Mouse (Mus musculus) heart, embryonic 16.5 days (tissue): ENCODE data around the gene Papss2. TPM values are rescaled to one million over a fixed set of nuclear protein-coding genes. Genes with fewer than 3 reads are reported as not detected.

Source experiments
- ATAC-seq: fragments of 200-750 bp; cut with Nextera tagmentation; replicated peaks from 2 replicates; pipeline ENCODE4 v1.8.0; 2017; ENCODE audit warnings: moderate number of reproducible peaks; ENCODE audit not compliant: insufficient read depth, low FRiP score; ENCODE audit errors: extremely low read depth
- H3K27ac ChIP-seq: fragments of 300-500 bp; sonication (generic); 2 replicates; pipeline ENCODE4 v1.5.1; 2014; ENCODE audit warnings: mild to moderate bottlenecking, low read length, control low read depth, moderate library complexity
- H3K27me3 ChIP-seq: fragments of 300-500 bp; sonication (generic); 2 replicates; pipeline ENCODE4 v1.6.1; 2014; ENCODE audit warnings: low read length, mixed read lengths; ENCODE audit not compliant: control insufficient read depth, insufficient read depth
- H3K36me3 ChIP-seq: fragments of 300-500 bp; sonication (generic); 2 replicates; pipeline ENCODE4 v1.6.1; 2014; ENCODE audit not compliant: control insufficient read depth, insufficient read depth
- H3K4me1 ChIP-seq: fragments of 300-500 bp; sonication (generic); 2 replicates; pipeline ENCODE4 v1.6.1; 2014; ENCODE audit warnings: low read length, mixed read lengths; ENCODE audit not compliant: control insufficient read depth, insufficient read depth
- H3K4me2 ChIP-seq: fragments of 300-500 bp; sonication (generic); 2 replicates; pipeline ENCODE4 v1.6.1; 2014; ENCODE audit warnings: low read depth, mild to moderate bottlenecking, control low read depth, low read length
- H3K4me3 ChIP-seq: fragments of 300-500 bp; sonication (generic); 2 replicates; pipeline ENCODE4 v1.5.1; 2014; ENCODE audit warnings: mild to moderate bottlenecking, control low read depth, low read length
- H3K9ac ChIP-seq: fragments of 300-500 bp; sonication (generic); 2 replicates; pipeline ENCODE4 v1.6.1; 2014; ENCODE audit warnings: low read length, control low read depth
- H3K9me3 ChIP-seq: fragments of 300-500 bp; sonication (generic); replicated peaks from 2 replicates; pipeline ENCODE4 v1.6.1; 2016; ENCODE audit warnings: low read length; ENCODE audit not compliant: control insufficient read depth
- WGBS: fragments of 180-500 bp; shearing (Covaris S2); extraction: QIAGEN DNeasy Blood & Tissue Kit; methylation state at CpG from one replicate; pipeline ENCODE4 v1.1.7; 2014; 5-methylcytosine and 5-hydroxymethylcytosine counted together
- polyA plus RNA-seq: library from polyadenylated mRNA; unstranded; fragments of >200 nt; fragmentation: Nextera tagmentation; extraction: Ambion mirVana; gene quantifications from 2 replicates; pipeline ENCODE4 v1.2.1, GENCODE M21; 2015

Gene Papss2
- polyA plus RNA-seq, 1 experiment from 2014 or later: 5.8 TPM

- H3K4me1 ChIP-seq: no peaks in the 10 kb centered on the region
- H3K36me3 ChIP-seq: no peaks in the 10 kb centered on the region
- H3K4me3 ChIP-seq: no peak overlapping the region
- no peaks in the 10 kb centered on the region for H3K9me3 ChIP-seq
- no peak overlapping the region for H3K9ac ChIP-seq
- no peak overlapping the region for H3K27ac ChIP-seq
- 78% methylated on average over 15 of the region's 15 CpGs for WGBS
- no peak overlapping the region for H3K4me2 ChIP-seq
- H3K27me3 ChIP-seq: no peaks in the 10 kb centered on the region
- no peak for ATAC-seq
Observed at GRCm38 (mm10) chr19:32620859-32621445, 25.4 kb downstream of the Papss2 start.

DNA sequence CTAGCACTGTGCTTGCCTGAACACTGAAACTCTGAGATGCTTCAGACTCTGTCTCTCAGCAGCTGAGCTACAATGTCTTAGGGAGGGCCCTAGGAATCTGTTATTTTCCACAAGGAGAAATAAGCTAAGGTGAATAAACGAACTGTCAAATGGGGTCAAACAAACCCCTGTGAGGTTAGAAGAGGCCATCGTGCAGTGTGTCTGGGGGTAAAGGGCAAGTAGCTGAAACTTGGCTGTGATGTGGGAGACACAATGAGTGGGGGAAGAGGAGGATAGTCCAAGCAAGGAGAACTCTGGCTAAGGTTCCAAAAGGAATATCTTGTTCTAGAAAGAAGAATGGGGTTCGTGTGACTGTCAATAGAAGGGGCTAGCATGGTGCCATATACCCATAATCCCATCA lies 26.6 kb downstream of the Papss2 start:
- H3K4me1 ChIP-seq: peaks cover 5% of the 10 kb centered on the region; the same call in 1 of the 2 replicates
- no peaks in the 10 kb centered on the region for H3K36me3 ChIP-seq
- H3K27me3 ChIP-seq: no peaks in the 10 kb centered on the region
- no peak overlapping the region for H3K4me2 ChIP-seq
- H3K4me3 ChIP-seq: no peak overlapping the region
- 60% methylated on average over 3 of the region's 3 CpGs for WGBS
- no peak overlapping the region for H3K27ac ChIP-seq
- no peaks in the 10 kb centered on the region for H3K9me3 ChIP-seq
- no peak overlapping the region for H3K9ac ChIP-seq
- 0 out of 2 replicates have a peak, but pooled peaks have one; percentile 28 for ATAC-seq

GRCm38 (mm10) chr19:32626768-32627331 lies 31.3 kb downstream of the Papss2 start:
- Histone ChIP-seq H3K27ac (no peak overlapping the region), H3K36me3 (no peaks in the 10 kb centered on the region), H3K4me3 (no peak overlapping the region), H3K9ac (no peak overlapping the region), H3K4me1 (peaks cover 5% of the 10 kb centered on the region; the same call in 1 of the 2 replicates), H3K27me3 (no peaks in the 10 kb centered on the region), H3K4me2 (no peak overlapping the region; the same call in 1 of the 2 replicates), H3K9me3 (no peaks in the 10 kb centered on the region)
- 56% methylated on average over 13 of the region's 13 CpGs for WGBS
- no peak for ATAC-seq

- Histone ChIP-seq H3K27ac (no peak overlapping the region), H3K9ac (no peak overlapping the region), H3K4me3 (no peak overlapping the region), H3K9me3 (no peaks in the 10 kb centered on the region), H3K36me3 (no peaks in the 10 kb centered on the region), H3K4me1 (peaks cover 5% of the 10 kb centered on the region; the same call in 1 of the 2 replicates), H3K27me3 (no peaks in the 10 kb centered on the region), H3K4me2 (no peak overlapping the region)
- ATAC-seq: no peak
- whole genome bisulfite sequencing: 77% methylated on average over 4 of the region's 4 CpGs
Observed at GRCm38 (mm10) chr19:32627631-32628030, 32.0 kb downstream of the Papss2 start.

- WGBS: 78% methylated on average over 7 of the region's 7 CpGs
- peaks cover 5% of the 10 kb centered on the region; the same call in 1 of the 2 replicates for H3K4me1 ChIP-seq
Observed at GRCm38 (mm10) chr19:32628572-32629132, 33.1 kb downstream of the Papss2 start.

DNA sequence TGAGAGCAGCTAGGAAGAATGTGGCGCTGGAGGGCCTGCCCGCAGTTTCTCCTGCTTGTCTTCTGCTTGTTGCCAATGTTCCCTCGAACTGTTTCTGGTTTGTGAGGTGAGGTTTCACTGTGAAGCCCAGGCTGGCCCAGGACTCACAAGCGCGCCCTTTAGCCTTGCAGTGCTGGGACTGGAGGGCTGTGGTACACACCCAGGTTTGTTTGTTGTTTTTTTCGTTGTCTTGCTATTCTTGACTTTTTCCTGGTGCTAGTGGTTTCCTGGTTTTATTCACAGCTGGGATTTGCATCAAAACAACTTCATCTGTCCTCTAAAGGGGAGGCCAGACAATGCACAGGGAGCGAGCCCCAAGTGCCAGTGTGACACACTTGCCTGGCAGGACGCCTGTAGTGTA lies 39.3 kb downstream of the Papss2 start:
- H3K9ac ChIP-seq: no peak overlapping the region
- no peak for ATAC-seq
- no peak overlapping the region for H3K4me2 ChIP-seq
- no peak overlapping the region for H3K27ac ChIP-seq
- 73% methylated on average over 8 of the region's 8 CpGs for WGBS
- no peak overlapping the region for H3K4me3 ChIP-seq
- H3K9me3 ChIP-seq: no peaks in the 10 kb centered on the region
- H3K36me3 ChIP-seq: no peaks in the 10 kb centered on the region
- H3K27me3 ChIP-seq: no peaks in the 10 kb centered on the region
- H3K4me1 ChIP-seq: peaks cover 16% of the 10 kb centered on the region

More at GRCm38 (mm10) chr19:32628572-32629132, 33.1 kb downstream of the Papss2 start:
- Histone ChIP-seq H3K27ac (no peak overlapping the region), H3K27me3 (no peaks in the 10 kb centered on the region), H3K36me3 (no peaks in the 10 kb centered on the region), H3K9ac (no peak overlapping the region), H3K9me3 (no peaks in the 10 kb centered on the region), H3K4me2 (no peak overlapping the region), H3K4me3 (no peak overlapping the region)
- ATAC-seq: no peak

GRCm38 (mm10) chr19:32637357-32638275 lies 42.0 kb downstream of the Papss2 start:
- Histone ChIP-seq H3K9ac (peak overlapping the region; percentile 23; the same call in 1 of the 2 replicates), H3K27me3 (no peaks in the 10 kb centered on the region), H3K9me3 (no peaks in the 10 kb centered on the region), H3K4me3 (peak overlapping the region; percentile 20), H3K36me3 (no peaks in the 10 kb centered on the region), H3K27ac (no peak overlapping the region), H3K4me2 (peak overlapping the region; percentile 53), H3K4me1 (peaks cover 16% of the 10 kb centered on the region)
- 38% methylated on average over 16 of the region's 16 CpGs for WGBS
- no peak for ATAC-seq

GRCm38 (mm10) chr19:32638276-32638903 lies 42.8 kb downstream of the Papss2 start:
- Histone ChIP-seq H3K9me3 (no peaks in the 10 kb centered on the region; the same call in 1 of the 2 replicates), H3K4me3 (no peak overlapping the region), H3K27me3 (no peaks in the 10 kb centered on the region), H3K9ac (no peak overlapping the region), H3K36me3 (peaks cover 3% of the 10 kb centered on the region), H3K4me1 (peaks cover 16% of the 10 kb centered on the region), H3K27ac (no peak overlapping the region), H3K4me2 (peak overlapping the region; percentile 53)
- WGBS: 24% methylated on average over 13 of the region's 13 CpGs
- no peak for ATAC-seq
